Mouse (Mus musculus) gastrocnemius, postnatal 14 days (tissue): ENCODE measurements around the gene Gngt2. TPM values are rescaled to one million over a fixed set of nuclear protein-coding genes. Genes with fewer than 3 reads are reported as not detected.

Source experiments
- DNase-seq: peaks from one replicate; pipeline ENCODE4 v3.0.0; 2021; ENCODE audit warnings: mixed read lengths
- intact Hi-C: fragments of 180-260 bp; cut with DNase I; formaldehyde crosslinking; loops from one replicate; pipeline ENCODE4 v1.15.1; 2025; ENCODE audit warnings: low total_unique reads
- total RNA-seq, 2 experiments: library from RNA; stranded (reverse); gene quantifications; 2 replicates each; pipeline ENCODE4 v1.2.3; 2021

The Gngt2 gene
- total RNA-seq, 2 experiments from 2014 or later = 7.1 to 8.1 TPM

DNA sequence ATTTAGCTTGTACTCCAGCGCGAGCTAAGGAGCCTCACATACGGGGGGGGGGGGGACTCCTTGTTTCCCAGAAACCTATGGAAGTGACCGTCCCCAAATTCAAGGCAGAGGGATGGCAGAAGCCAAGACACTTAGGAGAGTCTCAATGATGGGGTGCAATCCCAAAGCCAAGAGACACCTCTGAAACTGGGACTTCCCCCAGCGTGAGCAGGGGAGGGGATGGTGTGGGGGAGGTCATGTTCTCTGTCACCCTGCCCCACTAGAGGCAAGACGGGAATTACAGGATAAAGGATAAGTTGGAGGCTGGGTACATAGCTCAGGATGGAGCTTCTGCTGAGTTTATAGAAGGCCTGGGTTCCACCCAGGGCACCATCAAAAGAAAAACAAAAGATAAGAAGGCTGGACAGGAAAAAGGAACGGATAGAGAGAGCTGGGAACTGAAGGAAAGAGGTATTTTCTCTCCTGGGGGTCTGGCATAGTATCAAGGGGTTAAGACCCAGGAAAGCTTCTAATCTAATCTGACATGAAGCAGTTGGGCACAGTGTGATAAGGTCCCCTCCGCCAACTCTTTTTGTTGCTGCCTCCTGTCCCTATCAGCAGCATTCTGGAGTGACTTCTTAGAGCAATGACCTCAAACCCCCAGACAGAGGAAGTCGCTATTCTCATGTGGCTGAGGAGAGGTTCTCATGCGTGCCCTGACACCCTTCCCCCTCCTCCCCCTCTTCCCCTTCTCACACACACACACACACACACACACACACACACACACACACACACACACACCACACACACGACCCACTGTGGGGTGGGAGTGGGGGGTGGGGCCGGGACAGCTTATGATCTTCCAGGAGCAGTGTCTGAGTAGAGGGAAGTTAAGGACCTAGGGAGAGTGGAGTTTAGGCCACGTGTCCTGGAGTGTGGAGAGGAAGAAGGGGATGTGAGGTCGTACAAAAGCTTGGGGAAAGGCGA is 2.0 kb upstream of the Gngt2 start:
- no peak for DNase-seq
- intact Hi-C loops = no loop called here

- DNase-seq = no peak
- intact Hi-C loops = no loop called here
Observed at GRCm38 (mm10) chr11:95835832-95836231, 1.2 kb upstream of the Gngt2 start.

DNA sequence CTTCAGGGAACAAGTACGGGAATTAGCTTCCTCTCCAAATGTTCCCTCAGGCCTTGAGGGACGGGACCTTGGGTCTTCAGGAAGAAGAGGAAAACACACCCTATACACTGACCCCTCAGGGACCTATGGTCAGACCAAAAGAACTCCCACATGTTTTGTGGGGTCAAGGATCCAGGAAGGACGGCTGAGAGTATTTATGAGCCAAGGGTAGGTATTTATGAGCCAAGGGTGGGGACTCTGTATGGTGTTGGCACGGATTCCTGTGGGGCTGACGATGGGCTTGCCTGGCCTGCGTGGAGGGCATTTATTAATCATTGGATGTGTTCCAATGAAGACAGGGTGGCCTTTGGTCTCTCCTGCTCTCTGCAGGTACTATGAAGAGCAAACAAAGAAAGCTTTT is 583 bp upstream of the Gngt2 start:
- intact Hi-C loops = no loop called here
- DNase-seq = no peak

GRCm38 (mm10) chr11:95838598-95838997 is 1.6 kb downstream of the Gngt2 start:
- no peak for DNase-seq
- intact Hi-C loops = no loop called here

GRCm38 (mm10) chr11:95838999-95839868 is 2.2 kb downstream of the Gngt2 start:
- intact Hi-C loops = no loop called here
- DNase-seq = no peak

DNA sequence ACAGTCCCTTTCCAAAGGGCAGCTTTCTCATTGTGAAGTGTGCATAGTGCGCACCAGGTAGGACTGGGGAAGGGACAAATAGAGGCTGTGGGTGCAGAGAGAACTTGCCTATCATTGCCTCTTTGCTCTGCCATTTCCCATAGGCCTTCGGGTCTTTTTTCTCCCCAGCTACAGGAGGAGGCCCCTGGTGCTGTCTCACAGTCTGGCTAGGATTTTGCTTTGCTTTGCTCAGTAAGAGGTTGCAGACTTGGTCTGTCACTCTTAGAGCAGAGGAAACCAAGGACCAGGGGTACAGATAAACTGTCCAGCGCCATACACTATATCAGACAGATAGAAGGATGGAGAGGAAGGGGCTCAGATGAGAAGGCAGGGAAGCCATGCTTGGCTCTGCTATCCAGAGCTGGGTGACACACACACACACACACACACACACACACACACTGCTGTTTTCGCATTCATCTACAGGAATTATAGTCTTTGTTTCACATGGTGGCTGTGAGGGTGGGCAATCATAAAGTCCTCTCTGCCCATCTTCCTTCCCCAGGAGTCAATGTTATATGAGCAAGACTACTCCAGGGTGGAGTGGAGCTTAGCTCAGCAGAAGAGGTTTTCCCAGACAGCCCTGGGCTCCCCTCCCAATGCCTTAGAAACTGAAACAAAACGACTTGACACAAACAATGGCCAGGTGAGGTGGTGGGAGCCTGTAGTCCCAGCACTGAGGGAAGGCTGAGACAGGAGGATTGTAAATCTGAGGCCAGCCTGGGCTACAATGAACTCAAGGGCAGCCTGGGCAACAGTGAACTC is 3.9 kb downstream of the Gngt2 start:
- intact Hi-C loops = no loop called here

GRCm38 (mm10) chr11:95841498-95841830 is 4.4 kb downstream of the Gngt2 start:
- DNase-seq = no peak
- intact Hi-C loops = no loop called here

More for the DNA sequence above, 3.9 kb downstream of the Gngt2 start:
- DNase-seq = no peak

GRCm38 (mm10) chr11:95842074-95842681 is 5.2 kb downstream of the Gngt2 start, which contains the start of gene Abi3:
Gene Abi3 (minus strand): TSS chr11:95842476.
- peak; percentile 52 for DNase-seq
- intact Hi-C loops = no loop called here

GRCm38 (mm10) chr11:95842953-95843352 is 5.9 kb downstream of the Gngt2 start:
- intact Hi-C loops = no loop called here
- DNase-seq = no peak

GRCm38 (mm10) chr11:95843421-95843950 is 6.5 kb downstream of the Gngt2 start:
- intact Hi-C loops = no loop called here
- no peak for DNase-seq

GRCm38 (mm10) chr11:95844935-95845334 is 7.9 kb downstream of the Gngt2 start:
- intact Hi-C loops = no loop called here
- no peak for DNase-seq

GRCm38 (mm10) chr11:95850898-95851297 is 13.9 kb downstream of the Gngt2 start:
- no peak for DNase-seq
- intact Hi-C loops = no loop called here

DNA sequence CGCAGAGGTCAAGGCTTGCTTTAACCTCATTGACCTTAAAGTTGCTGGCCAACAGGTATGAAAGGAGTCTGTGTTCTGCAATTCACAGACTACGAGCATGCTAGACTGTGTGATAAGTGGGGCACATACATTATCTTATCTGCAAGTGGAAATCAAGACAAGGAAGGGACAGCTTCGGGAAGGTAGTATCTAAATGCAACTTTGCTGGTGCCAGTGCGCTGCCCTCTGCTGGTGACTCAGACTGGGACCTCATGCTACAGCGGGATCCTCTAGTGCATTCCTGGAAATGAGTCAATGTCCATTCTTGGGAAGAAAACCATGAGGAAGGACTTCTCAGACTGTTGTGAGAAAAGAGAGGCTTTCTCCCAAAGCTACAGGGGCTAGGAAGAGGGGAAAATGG is 16.7 kb downstream of the Gngt2 start:
- intact Hi-C loops = loop anchor here (2.0 kb wide), 1 partner anchor 25 kb away; no protein-coding TSS in a partner anchor
- DNase-seq = peak; percentile 71

- DNase-seq = no peak
- intact Hi-C loops = no loop called here
Observed at GRCm38 (mm10) chr11:95857306-95857705, 20.3 kb downstream of the Gngt2 start.

DNA sequence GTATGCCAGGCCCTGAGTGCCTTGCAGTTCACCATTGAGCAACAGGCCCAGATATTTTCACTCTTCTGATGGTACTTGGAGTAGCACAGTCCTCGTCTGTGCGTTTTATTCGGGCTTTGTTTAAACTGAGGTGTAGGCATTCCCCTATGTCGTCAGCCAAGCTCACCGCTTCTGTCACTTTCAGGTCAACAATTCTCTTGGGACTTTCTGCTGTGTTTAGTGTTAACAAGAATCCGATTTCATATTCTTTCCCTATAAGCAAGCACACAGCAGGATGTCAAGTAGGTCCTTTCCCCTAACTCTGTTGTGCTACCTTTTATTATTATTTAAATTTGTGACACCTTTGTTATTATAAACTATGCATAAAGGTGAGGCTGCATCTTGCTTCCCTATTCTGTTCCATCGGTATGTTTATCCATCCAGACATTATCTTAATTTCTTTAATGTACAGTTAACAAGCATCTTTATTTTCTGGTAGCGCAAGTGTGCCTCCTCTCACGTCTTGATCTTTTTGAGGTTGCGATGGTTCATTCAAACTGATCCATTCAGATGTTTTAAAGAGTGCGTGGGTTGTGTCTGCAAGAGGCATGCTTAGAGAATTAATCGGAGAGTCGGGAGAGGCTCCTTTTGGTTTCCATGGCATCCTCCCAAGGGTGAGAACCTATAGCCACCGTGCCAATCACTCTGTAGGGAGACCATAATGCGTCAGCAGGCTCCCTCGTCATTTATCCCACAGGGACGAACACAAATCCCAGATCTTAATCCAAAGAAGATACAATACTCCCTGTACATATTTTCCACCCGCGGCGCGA is 20.9 kb downstream of the Gngt2 start:
- DNase-seq = no peak
- intact Hi-C loops = no loop called here

DNA sequence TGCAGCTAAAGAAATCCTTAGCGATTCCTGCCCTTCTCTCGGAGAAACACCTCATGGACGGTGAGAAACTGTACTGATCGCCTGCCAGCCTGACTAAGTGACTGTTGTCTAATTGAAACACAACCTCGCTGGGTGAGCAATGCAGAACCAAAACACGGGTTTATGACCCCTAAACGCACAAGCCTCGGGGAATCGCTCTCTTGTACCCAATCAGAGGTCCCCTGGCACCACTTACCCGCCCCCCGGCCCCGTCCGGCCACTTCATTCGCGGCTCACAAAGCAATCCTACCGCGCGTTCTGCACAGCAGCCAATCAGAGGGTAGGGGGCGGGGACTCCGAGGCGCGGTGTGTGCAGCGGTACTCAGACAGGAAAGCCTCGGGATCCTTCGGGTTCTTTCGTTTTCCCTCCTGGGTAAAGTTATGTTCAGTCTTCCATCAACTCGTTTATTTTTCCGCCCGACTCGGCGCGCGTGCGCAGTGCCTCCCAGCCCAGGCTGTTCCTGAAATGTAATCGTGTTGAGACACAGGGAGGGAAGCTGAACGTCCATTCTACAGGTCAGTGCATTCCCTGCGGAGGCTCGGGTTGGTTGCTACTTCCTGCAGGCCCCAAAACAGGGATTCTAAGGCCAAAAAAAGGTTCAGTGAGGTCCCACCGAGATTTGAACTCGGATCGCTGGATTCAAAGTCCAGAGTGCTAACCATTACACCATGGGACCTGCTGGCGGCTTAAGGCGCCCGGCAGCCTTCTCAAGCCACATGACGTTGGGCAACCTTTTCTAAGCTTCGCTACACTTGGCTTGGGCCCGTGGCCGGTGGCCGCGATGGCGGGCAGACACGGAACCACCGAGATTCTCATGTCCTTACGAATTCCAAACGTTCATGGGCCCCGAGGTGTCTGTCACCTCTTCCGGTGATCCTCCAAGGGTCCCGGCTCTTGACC is 21.8 kb downstream of the Gngt2 start:
- intact Hi-C loops = no loop called here
- DNase-seq = peak; percentile 98

DNA sequence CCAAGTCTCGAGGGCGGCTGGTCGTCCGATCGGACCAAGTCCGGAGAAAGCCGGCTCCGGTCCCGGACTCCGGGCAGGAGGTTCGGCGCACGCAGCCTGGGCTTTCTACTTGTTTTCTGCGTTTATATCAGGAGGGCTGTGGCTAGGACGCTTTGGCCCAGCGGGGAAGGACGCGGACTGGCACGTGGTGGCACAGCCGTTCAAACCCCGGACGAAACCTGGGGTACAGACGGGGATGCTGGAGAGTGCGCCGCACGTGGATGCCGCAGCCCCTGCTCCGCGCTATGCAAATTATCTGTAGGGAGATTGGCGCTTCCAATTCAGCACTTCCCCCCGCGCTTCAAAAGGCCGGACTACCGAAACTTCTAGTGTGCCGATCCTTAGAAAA is 22.4 kb downstream of the Gngt2 start:
- intact Hi-C loops = no loop called here

More for the DNA sequence above, 22.4 kb downstream of the Gngt2 start:
- DNase-seq = no peak
